Mouse (Mus musculus) layer of hippocampus, adult 2 months (tissue): ENCODE measurements around the gene Ybx2. TPM values are rescaled to one million over a fixed set of nuclear protein-coding genes. Genes with fewer than 3 reads are reported as not detected.

Experiments used
- DNase-seq, 2 experiments: peaks; one replicate each; pipeline ENCODE4 v3.0.0; 2022; ENCODE audit warnings: low spot score in 2 of 2
- H3K27ac ChIP-seq: fragments of 200-600 bp; 2 replicates; pipeline ENCODE4 v1.8.1; 2022
- H3K4me3 ChIP-seq: fragments of 200-600 bp; 2 replicates; pipeline ENCODE4 v1.8.1; 2022; ENCODE audit warnings: mild to moderate bottlenecking
- CTCF ChIP-seq: fragments of 200-600 bp; conservative IDR thresholded peaks from 2 replicates; pipeline ENCODE4 v1.8.1; 2022; ENCODE audit warnings: antibody characterized with exemption, mild to moderate bottlenecking, moderate library complexity
- microRNA-seq, 2 experiments: library from miRNA; unstranded; fragments of <30 nt; microRNA quantifications; one replicate each; pipeline ENCODE4 v1.2.0; 2021
- total RNA-seq, 2 experiments: library from RNA; stranded (reverse); gene quantifications; 2 replicates each; pipeline ENCODE4 v1.2.3; 2021

The Ybx2 gene
- total RNA-seq, 2 experiments from 2014 or later: 12.4 to 14.5 TPM

DNA sequence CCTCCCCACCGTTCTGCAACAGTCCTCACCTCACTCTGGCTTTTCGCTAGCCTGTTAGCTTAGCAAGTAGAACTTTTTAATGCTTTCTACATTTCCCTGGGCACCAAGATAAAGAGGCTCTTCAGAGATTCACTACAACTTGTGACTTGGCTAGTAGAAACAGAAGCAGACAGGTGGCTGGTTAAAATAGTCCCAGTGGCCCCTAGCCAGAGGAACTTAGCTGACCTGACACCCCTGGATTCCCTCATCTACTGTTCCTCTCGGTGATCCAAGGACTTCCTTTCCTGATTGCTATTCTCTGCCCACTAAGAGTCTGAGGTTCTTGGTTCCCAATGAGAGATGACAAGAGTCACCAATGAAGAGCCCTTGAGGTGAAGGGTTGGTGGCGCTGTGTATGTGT, 47.8 kb downstream of the Ybx2 start:
- TF ChIP-seq CTCF: no peak
- DNase-seq: no peak
- H3K4me3 ChIP-seq: no peak overlapping the region
- H3K27ac ChIP-seq: 0 out of 2 replicates have a peak overlapping the region, but pooled peaks have one; percentile 100

GRCm38 (mm10) chr11:69984431-69984830, 48.8 kb downstream of the Ybx2 start:
- no peak for TF ChIP-seq CTCF
- Histone ChIP-seq H3K27ac (no peak overlapping the region), H3K4me3 (no peak overlapping the region)
- no peak for DNase-seq

DNA sequence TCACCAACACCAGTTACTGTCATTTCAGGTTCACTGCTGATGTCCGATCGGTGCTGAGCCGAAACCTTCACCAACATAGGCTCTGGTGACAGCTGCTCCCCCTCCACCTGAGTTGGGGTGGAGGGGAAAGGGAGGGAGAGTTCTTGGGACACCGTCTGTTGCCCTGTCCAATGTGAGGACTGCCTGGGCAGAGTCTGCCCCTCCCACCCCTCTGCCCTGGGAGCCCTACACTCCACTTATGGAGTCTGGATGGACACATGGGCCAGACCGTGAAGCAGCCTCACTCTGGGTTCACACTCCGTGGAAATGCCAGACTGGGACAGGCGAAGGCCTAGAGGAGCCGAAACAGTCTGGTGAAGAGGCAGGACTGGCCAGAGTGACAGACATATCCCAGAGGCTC, 54.4 kb downstream of the Ybx2 start:
- H3K27ac ChIP-seq: peak overlapping the region; percentile 98; the same call in 1 of the 2 replicates
- no peak for TF ChIP-seq CTCF
- no peak for DNase-seq
- H3K4me3 ChIP-seq: no peak overlapping the region

Small RNA genes within 50 kb of the gene (microRNA-seq; reads per million reads assigned to microRNA genes)
- 0 reads per million in 2 experiments for gene Gm44349

Other genes starting within 250 kb of the Ybx2 start
- gene Tnfsf12, start 239.9 kb upstream of the Ybx2 start, total RNA-seq: 1 to 10 TPM; 8.9 to 9.6 TPM
- 1 to 10 TPM; 1.6 to 2.2 TPM for gene Tnfsfm13, start 239.7 kb upstream of the Ybx2 start, total RNA-seq
- gene Polr2a, start 177.2 kb upstream of the Ybx2 start, total RNA-seq: 10 to 100 TPM; 64.6 to 65.4 TPM
- gene Slc35g3, start 173.8 kb upstream of the Ybx2 start, total RNA-seq: not detected
- 100 to 1,000 TPM; 122 to 133 TPM for gene Zbtb4, start 169.9 kb upstream of the Ybx2 start, total RNA-seq
- 1 to 10 TPM; 1.1 to 1.3 TPM for gene Chrnb1, start 139.9 kb upstream of the Ybx2 start, total RNA-seq
- 10 to 100 TPM; 25.6 to 28.0 TPM for gene Fgf11, start 133.9 kb upstream of the Ybx2 start, total RNA-seq
- not detected for gene Tmem102, start 130.2 kb upstream of the Ybx2 start, total RNA-seq
- not detected for gene Gm39566, start 120.5 kb upstream of the Ybx2 start, total RNA-seq
- gene Spem2, start 117.3 kb upstream of the Ybx2 start, total RNA-seq: not detected
- gene Spem1, start 113.6 kb upstream of the Ybx2 start, total RNA-seq: under 1 TPM; 0.34 to 0.49 TPM
- 100 to 1,000 TPM; 197 to 201 TPM for gene Nlgn2, start 98.0 kb upstream of the Ybx2 start, total RNA-seq
- 100 to 1,000 TPM; 113 to 114 TPM for gene Tmem256, start 97.3 kb upstream of the Ybx2 start, total RNA-seq
- gene Plscr3, start 89.4 kb upstream of the Ybx2 start, total RNA-seq: 10 to 100 TPM; 17.1 to 19.8 TPM
- gene Tnk1, start 77.1 kb upstream of the Ybx2 start, total RNA-seq: not detected
- not detected for gene Tmem95, start 57.8 kb upstream of the Ybx2 start, total RNA-seq
- 1 to 10 TPM; 1.3 to 1.4 TPM for gene Kctd11, start 54.4 kb upstream of the Ybx2 start, total RNA-seq
- gene Acap1, start 40.3 kb upstream of the Ybx2 start, total RNA-seq: not detected
- 1 to 10 TPM in 1 of 2 experiments, under 1 TPM in 1; 0.64 to 1.0 TPM for gene 2810408A11Rik, start 34.8 kb upstream of the Ybx2 start, total RNA-seq
- gene Neurl4, start 34.7 kb upstream of the Ybx2 start, total RNA-seq: 100 to 1,000 TPM; 122 to 125 TPM
- 10 to 100 TPM; 35.6 to 41.5 TPM for gene Gps2, start 21.9 kb upstream of the Ybx2 start, total RNA-seq
- gene Eif5a, start 13.8 kb upstream of the Ybx2 start, total RNA-seq: 100 to 1,000 TPM; 413 to 441 TPM
- gene Slc2a4, start 12.4 kb downstream of the Ybx2 start, total RNA-seq: 1 to 10 TPM; 1.8 to 2.2 TPM
- gene Cldn7, start 29.0 kb downstream of the Ybx2 start, total RNA-seq: not detected
- gene Ctdnep1, start 45.4 kb downstream of the Ybx2 start, total RNA-seq: 100 to 1,000 TPM; 106 to 114 TPM
- 10 to 100 TPM; 72.8 to 72.9 TPM for gene Elp5, start 46.7 kb downstream of the Ybx2 start, total RNA-seq
- 100 to 1,000 TPM; 216 to 229 TPM for gene Gabarap, start 55.3 kb downstream of the Ybx2 start, total RNA-seq
- 10 to 100 TPM; 40.5 to 42.6 TPM for gene Phf23, start 60.0 kb downstream of the Ybx2 start, total RNA-seq
- 10 to 100 TPM; 40.6 to 45.3 TPM for gene Dvl2, start 64.8 kb downstream of the Ybx2 start, total RNA-seq
- 10 to 100 TPM; 54.9 to 63.7 TPM for gene Acadvl, start 79.6 kb downstream of the Ybx2 start, total RNA-seq
- gene Dlg4, start 81.1 kb downstream of the Ybx2 start, total RNA-seq: 100 to 1,000 TPM; 880 to 888 TPM
- gene Asgr1, start 118.3 kb downstream of the Ybx2 start, total RNA-seq: 1 to 10 TPM in 1 of 2 experiments, under 1 TPM in 1; 0.52 to 1.7 TPM
- not detected for gene Asgr2, start 156.8 kb downstream of the Ybx2 start, total RNA-seq
- under 1 TPM in 1 of 2 experiments, not detected in 1; 0.46 TPM for gene Mgl2, start 194.5 kb downstream of the Ybx2 start, total RNA-seq
- 1 to 10 TPM in 1 of 2 experiments, under 1 TPM in 1; 0.67 to 1.5 TPM for gene Clec10a, start 220.4 kb downstream of the Ybx2 start, total RNA-seq